31 mouse cellular contexts compared by ENCODE assay signal in the genomic region with DNA sequence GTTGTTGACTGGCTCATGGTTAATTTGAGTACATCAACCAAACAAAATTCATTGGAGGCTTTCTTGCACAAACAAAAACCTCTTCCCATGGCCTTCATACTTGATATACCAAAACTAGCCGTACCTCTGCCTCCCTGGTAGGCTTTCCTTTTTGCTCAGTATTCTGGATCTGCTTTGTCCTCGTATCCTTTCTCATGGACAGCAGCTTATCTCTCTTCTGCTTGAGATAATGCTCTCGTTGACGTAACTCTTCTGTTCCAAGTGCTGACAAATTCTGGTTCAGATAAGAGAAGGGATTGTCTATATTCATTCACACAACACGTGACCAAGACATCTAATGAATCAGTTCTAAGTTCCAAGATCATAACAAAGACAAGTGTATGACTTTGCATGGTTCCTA.
"Had no signal": no experiment of that assay in that cellular context is flagged by ENCODE, and none has a peak within 500 bp of the region (broad histone marks: within the 10 kb centered on the region; RNA-seq: fewer than 3 reads in every experiment).

No protein-coding gene starts in this region.

- DNase-seq: heart, postnatal 10 days; heart, postnatal 14 days; heart, postnatal 36 days; heart, postnatal 4 days; kidney, adult 11 months; kidney, adult 18-20 months; kidney, adult 2 months; kidney, adult 8-10 months; kidney, adult 9 months; kidney, postnatal 10 days; kidney, postnatal 14 days; kidney, postnatal 25 days; kidney, postnatal 36 days; kidney, postnatal 4 days; layer of hippocampus, adult 9-11 months; layer of hippocampus, postnatal 36 days had no signal

- H3K4me3 ChIP-seq: heart, embryonic 10.5 days; heart, embryonic 12.5 days; heart, embryonic 13.5 days; heart, embryonic 15.5 days; hindbrain, embryonic 10.5 days; hindbrain, embryonic 12.5 days; hindbrain, embryonic 13.5 days; hindbrain, embryonic 15.5 days; intestine, embryonic 15.5 days; kidney, embryonic 15.5 days; layer of hippocampus, adult 2 months; left cerebral cortex, adult 2 months had no signal

- H3K9me3 ChIP-seq: heart, embryonic 10.5 days; heart, embryonic 12.5 days; heart, embryonic 13.5 days; heart, embryonic 15.5 days; hindbrain, embryonic 10.5 days; hindbrain, embryonic 12.5 days; hindbrain, embryonic 13.5 days; hindbrain, embryonic 15.5 days; intestine, embryonic 15.5 days; kidney, embryonic 15.5 days had no signal

- H3K27ac ChIP-seq: heart, embryonic 10.5 days; heart, embryonic 13.5 days; heart, embryonic 15.5 days; hindbrain, embryonic 10.5 days; hindbrain, embryonic 12.5 days; hindbrain, embryonic 13.5 days; hindbrain, embryonic 14.5 days; hindbrain, embryonic 15.5 days; hindbrain, postnatal 0 days; intestine, embryonic 15.5 days; kidney, embryonic 15.5 days; kidney, postnatal 0 days; layer of hippocampus, adult 2 months; left cerebral cortex, adult 2 months had no signal

- H3K27me3 ChIP-seq: heart, embryonic 12.5 days; heart, embryonic 13.5 days; heart, embryonic 15.5 days; hindbrain, embryonic 12.5 days; hindbrain, embryonic 13.5 days; hindbrain, embryonic 15.5 days; intestine, embryonic 15.5 days; kidney, embryonic 15.5 days had no signal

- H3K4me1 ChIP-seq: heart, embryonic 10.5 days; heart, embryonic 15.5 days; hindbrain, embryonic 10.5 days; hindbrain, embryonic 12.5 days; hindbrain, embryonic 13.5 days; hindbrain, embryonic 15.5 days; intestine, embryonic 15.5 days; kidney, embryonic 15.5 days had no signal

- H3K9ac ChIP-seq: heart, embryonic 12.5 days; heart, embryonic 13.5 days; heart, embryonic 15.5 days; hindbrain, embryonic 12.5 days; hindbrain, embryonic 13.5 days; hindbrain, embryonic 14.5 days; hindbrain, embryonic 15.5 days; intestine, embryonic 15.5 days; kidney, embryonic 15.5 days had no signal
